Mouse (Mus musculus) ES-E14 (cell line): Measurements from ENCODE around the gene Dok5. TPM values are rescaled to one million over a fixed set of nuclear protein-coding genes. Genes with fewer than 3 reads are reported as not detected.

Experiments used
- DNase-seq: peaks from one replicate; pipeline ENCODE4 v3.0.0-alpha.2; 2013; ENCODE audit warnings: low read depth, low spot score
- H3K27ac ChIP-seq: 2 replicates; pipeline ENCODE4 v1.5.1; 2012; ENCODE audit warnings: low read depth, mild to moderate bottlenecking, low read length, moderate library complexity, mixed read lengths; ENCODE audit not compliant: poor library complexity, insufficient read depth, severe bottlenecking
- H3K36me3 ChIP-seq: 2 replicates; pipeline ENCODE4 v1.6.1; 2012; ENCODE audit warnings: mild to moderate bottlenecking, low read length, moderate library complexity, mixed read lengths; ENCODE audit not compliant: control insufficient read depth, poor library complexity, insufficient read depth, severe bottlenecking
- H3K4me1 ChIP-seq, 2 experiments: fragments of 150-350 bp in 1 of 2; sonication (generic) in 1 of 2; 2 replicates each; pipeline ENCODE4 v1.6.1; 2012; ENCODE audit warnings: low read length in 2 of 2, mild to moderate bottlenecking in 1 of 2, mixed read lengths in 1 of 2; ENCODE audit not compliant: control insufficient read depth in 2 of 2, insufficient read depth in 2 of 2, poor library complexity in 1 of 2
- H3K4me3 ChIP-seq, 2 experiments: fragments of 150-350 bp in 1 of 2; sonication (generic) in 1 of 2; 2 replicates each; pipeline ENCODE4 v1.5.1; 2012; ENCODE audit warnings: low read length in 2 of 2, low read depth in 1 of 2, mild to moderate bottlenecking in 1 of 2, mixed read lengths in 1 of 2; ENCODE audit not compliant: insufficient read depth in 1 of 2, poor library complexity in 1 of 2, severe bottlenecking in 1 of 2
- H3K9ac ChIP-seq: 2 replicates; pipeline ENCODE4 v1.6.1; 2012; ENCODE audit warnings: low read depth, mild to moderate bottlenecking, low read length, mixed read lengths; ENCODE audit not compliant: poor library complexity, insufficient read depth, severe bottlenecking
- H3K9me3 ChIP-seq: fragments of 150-350 bp; sonication (generic); 2 replicates; pipeline ENCODE4 v1.6.1; 2012; ENCODE audit warnings: low read depth, mild to moderate bottlenecking, low read length; ENCODE audit not compliant: control insufficient read depth, insufficient read depth
- CHD2 ChIP-seq: IDR thresholded peaks from 2 replicates; pipeline ENCODE4 v1.6.1; 2014; ENCODE audit warnings: mild to moderate bottlenecking, low read depth, low read length, inconsistent platforms
- HCFC1 ChIP-seq: IDR thresholded peaks from 2 replicates; pipeline ENCODE4 v1.6.1; 2012; ENCODE audit warnings: low read length, inconsistent platforms, borderline replicate concordance; ENCODE audit not compliant: insufficient read depth
- MAFK ChIP-seq: IDR thresholded peaks from 2 replicates; pipeline ENCODE4 v1.6.1; 2014; ENCODE audit warnings: mild to moderate bottlenecking, low read depth, low read length, inconsistent platforms; ENCODE audit not compliant: insufficient read depth
- ZC3H11A ChIP-seq: IDR thresholded peaks from 2 replicates; pipeline ENCODE4 v1.6.1; 2012; ENCODE audit warnings: low read depth, mild to moderate bottlenecking, inconsistent platforms, low read length, borderline replicate concordance
- ZNF384 ChIP-seq: IDR thresholded peaks from 2 replicates; pipeline ENCODE4 v1.6.1; 2012; ENCODE audit warnings: low read depth, low read length, inconsistent platforms
- in situ Hi-C, 2 experiments: fragments of 600-800 bp; cut with MboI; formaldehyde crosslinking; loops; one replicate each; pipeline ENCODE4 v1.15.1; 2025; ENCODE audit warnings: low sequenced_read_pairs in 2 of 2, inconsistent platforms in 1 of 2; ENCODE audit not compliant: unreplicated experiment in 2 of 2
- total RNA-seq: library from RNA; depleted of rRNA; stranded (reverse); fragments of 300-350 nt; gene quantifications from 2 replicates; pipeline ENCODE4 v1.2.3, GENCODE M21; 2012

Dok5 gene
- total RNA-seq, 1 experiment = 0.58 TPM

DNA sequence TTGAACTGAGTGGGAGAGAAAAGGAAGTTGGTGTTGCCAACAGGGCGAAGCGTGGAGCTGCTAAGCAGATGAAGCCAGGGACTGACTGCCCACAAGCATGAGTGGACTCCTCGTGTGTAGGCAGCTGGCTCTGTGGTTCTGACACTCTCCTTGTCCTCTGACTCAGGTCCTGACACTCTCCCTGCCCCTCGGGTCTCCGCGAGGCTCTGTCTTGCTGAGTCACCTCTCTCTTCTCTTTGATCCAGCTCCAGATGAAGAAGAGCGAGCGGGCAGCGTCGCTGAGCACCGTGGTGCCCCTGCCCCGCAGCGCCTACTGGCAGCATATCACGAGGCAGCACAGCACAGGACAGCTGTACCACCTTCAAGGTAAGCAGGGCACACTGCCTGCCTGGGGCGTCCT is 139.0 kb downstream of the Dok5 start:
- Histone ChIP-seq H3K4me3 (no peak overlapping the region), H3K36me3 (no peaks in the 10 kb centered on the region), H3K9me3 (no peaks in the 10 kb centered on the region), H3K9ac (no peak overlapping the region), H3K4me1 (no peaks in the 10 kb centered on the region), H3K27ac (no peak overlapping the region)
- no peak for DNase-seq
- in situ Hi-C loops = loop anchor here (10.0 to 25.0 kb wide), 3 partner anchors 183 to 358 kb away; partner anchors contain the start of gene 4930470P17Rik (in 1 of the 2)
- TF ChIP-seq MAFK (no peak), ZNF384 (no peak), CHD2 (no peak), ZC3H11A (no peak), HCFC1 (no peak)

- TF ChIP-seq ZC3H11A = no peak
- TF ChIP-seq MAFK = no peak
- no peak for TF ChIP-seq ZNF384
- TF ChIP-seq CHD2 = no peak
- TF ChIP-seq HCFC1 = no peak
- no peak overlapping the region for H3K9ac ChIP-seq
- H3K27ac ChIP-seq = no peak overlapping the region
Observed at GRCm38 (mm10) chr2:170871469-170871868, 139.9 kb downstream of the Dok5 start.

GRCm38 (mm10) chr2:170873382-170873781 is 141.8 kb downstream of the Dok5 start:
- H3K27ac ChIP-seq = no peak overlapping the region

More at GRCm38 (mm10) chr2:170871469-170871868, 139.9 kb downstream of the Dok5 start:
- in situ Hi-C loops = loop anchor here (10.0 to 25.0 kb wide), 3 partner anchors 184 to 359 kb away; partner anchors contain the start of gene 4930470P17Rik (in 1 of the 2)
- Histone ChIP-seq H3K9me3 (no peaks in the 10 kb centered on the region), H3K4me1 (no peaks in the 10 kb centered on the region), H3K4me3 (no peak overlapping the region), H3K36me3 (no peaks in the 10 kb centered on the region)
- DNase-seq = no peak

GRCm38 (mm10) chr2:170877515-170877914 is 145.9 kb downstream of the Dok5 start:
- Histone ChIP-seq H3K4me1 (peaks cover 2 to 8% of the 10 kb centered on the region in 2 experiments; a peak in 2 of 4 replicates), H3K4me3 (no peak overlapping the region), H3K9me3 (no peaks in the 10 kb centered on the region), H3K9ac (no peak overlapping the region), H3K36me3 (no peaks in the 10 kb centered on the region), H3K27ac (no peak overlapping the region)
- peak; percentile 81 for DNase-seq
- in situ Hi-C loops = loop anchor here in 1 of 2 experiments (10.0 kb wide), 1 partner anchor 273 kb away; the partner anchor contains the start of gene 4930470P17Rik
- TF ChIP-seq HCFC1 = no peak
- peak; percentile 35; the same call in 1 of the 2 replicates for TF ChIP-seq ZC3H11A

More at GRCm38 (mm10) chr2:170873382-170873781, 141.8 kb downstream of the Dok5 start:
- peaks cover 0 to 4% of the 10 kb centered on the region in 2 experiments; a peak in 1 of 4 replicates for H3K4me1 ChIP-seq
- no peak overlapping the region for H3K4me3 ChIP-seq
- in situ Hi-C loops = loop anchor here (10.0 to 25.0 kb wide), 3 partner anchors 186 to 361 kb away; partner anchors contain the start of gene 4930470P17Rik (in 1 of the 2)
- no peak overlapping the region for H3K9ac ChIP-seq
- H3K36me3 ChIP-seq = no peaks in the 10 kb centered on the region
- DNase-seq = peak; percentile 59
- peak; percentile 86 for TF ChIP-seq ZC3H11A
- TF ChIP-seq CHD2 = no peak
- no peaks in the 10 kb centered on the region for H3K9me3 ChIP-seq

DNA sequence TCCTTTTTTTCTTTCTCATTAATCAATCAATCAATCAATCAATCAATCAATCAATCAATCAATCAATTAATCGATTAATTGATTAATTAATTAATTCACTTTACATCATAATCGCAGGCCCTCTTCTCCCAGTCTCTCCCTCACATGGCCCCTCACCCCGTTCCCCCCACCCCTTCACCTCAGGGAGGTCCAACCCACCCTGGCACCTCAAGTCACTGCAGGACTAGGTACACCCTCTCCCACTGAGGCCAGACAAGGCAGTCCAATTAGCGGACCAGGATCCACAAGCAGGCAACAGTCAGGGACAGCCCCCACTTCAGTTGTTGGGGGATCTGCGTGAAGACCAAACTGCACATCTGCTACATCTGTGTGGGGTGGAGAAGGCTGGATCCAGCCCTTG is 146.3 kb downstream of the Dok5 start:
- TF ChIP-seq ZNF384 = no peak
- no peaks in the 10 kb centered on the region for H3K36me3 ChIP-seq
- H3K4me1 ChIP-seq = peaks cover 2 to 8% of the 10 kb centered on the region in 2 experiments; a peak in 2 of 4 replicates

More for the DNA sequence above, 146.3 kb downstream of the Dok5 start:
- DNase-seq = no peak
- in situ Hi-C loops = loop anchor here in 1 of 2 experiments (10.0 kb wide), 1 partner anchor 273 kb away; the partner anchor contains the start of gene 4930470P17Rik
- Histone ChIP-seq H3K27ac (no peak overlapping the region), H3K9me3 (no peaks in the 10 kb centered on the region), H3K4me3 (no peak overlapping the region), H3K9ac (no peak overlapping the region)
